Mouse (Mus musculus) cortical plate, adult 2 months (tissue): ENCODE data around the gene Ttll8. TPM values are rescaled to one million over a fixed set of nuclear protein-coding genes. Genes with fewer than 3 reads are reported as not detected.

ENCODE experiments used
- H3K27ac ChIP-seq: fragments of 200-500 bp; 2 replicates; pipeline ENCODE4 v1.5.1; 2012; ENCODE audit warnings: low read length, control low read depth, inconsistent platforms; ENCODE audit not compliant: insufficient read depth
- H3K4me1 ChIP-seq: fragments of 200-500 bp; 2 replicates; pipeline ENCODE4 v1.6.1; 2011; ENCODE audit warnings: low read length; ENCODE audit not compliant: control insufficient read depth, insufficient read depth
- H3K4me3 ChIP-seq: fragments of 200-500 bp; 2 replicates; pipeline ENCODE4 v1.5.1; 2011; ENCODE audit warnings: mild to moderate bottlenecking, low read length, control low read depth; ENCODE audit not compliant: insufficient read depth
- CTCF ChIP-seq: fragments of 200-500 bp; IDR thresholded peaks from 2 replicates; pipeline ENCODE4 v1.5.1; 2011; ENCODE audit warnings: mild to moderate bottlenecking, control low read depth, low read length; ENCODE audit not compliant: insufficient read depth; ENCODE audit errors: extremely low read depth
- POLR2A ChIP-seq: fragments of 200-500 bp; IDR thresholded peaks from 2 replicates; pipeline ENCODE4 v1.6.1; 2011; ENCODE audit warnings: mild to moderate bottlenecking, low read length, control low read depth; ENCODE audit not compliant: insufficient read depth; ENCODE audit errors: extremely low read depth
- polyA plus RNA-seq: library from polyadenylated mRNA; depleted of rRNA; stranded (reverse); fragments of >200 nt; gene quantifications from 2 replicates; pipeline ENCODE4 v1.2.3, GENCODE M21; 2012

Ttll8 gene
- polyA plus RNA-seq, 1 experiment: 1.6 TPM

DNA sequence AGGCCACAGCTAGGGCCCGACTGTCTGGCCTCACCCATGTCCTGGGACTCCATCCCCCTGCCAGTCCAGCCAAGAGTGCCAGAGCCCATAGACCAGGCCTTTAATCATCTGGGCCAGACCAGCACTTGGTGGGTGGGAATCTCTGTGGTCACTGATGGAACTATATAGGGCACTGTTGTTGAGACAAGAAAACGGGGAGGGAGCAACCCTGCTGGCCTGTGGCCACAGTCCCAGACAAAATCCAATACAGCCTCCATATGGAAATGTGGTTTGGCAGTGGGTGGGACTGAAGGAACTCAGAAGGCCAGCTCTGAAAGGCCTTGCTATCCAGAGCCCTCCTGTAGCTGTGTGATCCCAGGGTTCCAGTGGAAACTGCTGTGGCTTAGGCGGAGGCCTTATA is 65.2 kb downstream of the Ttll8 start:
- H3K27ac ChIP-seq: no peak overlapping the region
- H3K4me1 ChIP-seq: peaks cover 2% of the 10 kb centered on the region; the same call in 1 of the 2 replicates
- TF ChIP-seq POLR2A (no peak), CTCF (no peak)
- H3K4me3 ChIP-seq: no peak overlapping the region

DNA sequence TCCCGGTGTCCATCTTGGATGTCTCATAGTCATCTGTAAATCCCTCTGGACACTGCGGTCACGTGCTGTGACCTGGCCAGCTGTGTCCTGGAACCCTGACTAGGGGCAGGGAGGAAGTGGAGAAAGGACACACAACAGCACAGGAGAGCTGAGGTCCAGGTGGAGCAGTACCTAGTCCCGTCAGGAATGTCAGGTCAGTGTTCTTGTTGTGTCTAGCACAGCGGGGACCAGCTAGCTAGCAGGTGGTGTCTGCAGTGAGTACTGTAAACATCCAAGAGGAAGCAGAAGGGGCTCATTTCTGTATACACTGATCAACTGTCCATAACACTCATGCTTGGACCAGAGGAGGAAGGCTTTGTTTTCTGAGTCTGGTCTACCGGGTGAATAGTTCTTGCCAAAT is 68.8 kb downstream of the Ttll8 start:
- Histone ChIP-seq H3K4me3 (no peak overlapping the region), H3K27ac (no peak overlapping the region), H3K4me1 (no peaks in the 10 kb centered on the region)
- TF ChIP-seq CTCF: no peak
- no peak for TF ChIP-seq POLR2A

DNA sequence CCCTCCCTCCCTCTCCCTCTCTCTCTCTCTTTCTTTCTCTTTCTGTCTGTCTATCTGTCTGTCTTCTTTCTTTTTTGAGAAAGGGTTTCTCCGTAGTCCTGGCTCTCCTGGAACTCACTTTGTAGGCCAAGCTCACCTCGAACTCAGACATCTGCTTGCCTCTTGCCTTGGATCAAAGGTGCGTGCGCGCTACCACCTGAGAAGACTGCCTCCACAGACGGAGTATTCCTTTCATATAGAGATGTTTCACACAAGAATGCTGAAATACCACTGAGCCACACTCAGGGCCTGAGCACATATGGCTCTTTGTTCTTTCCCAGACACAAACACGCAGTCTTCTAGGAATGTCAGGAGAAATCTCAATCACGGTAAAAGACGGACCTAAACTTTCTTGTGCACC is 70.9 kb downstream of the Ttll8 start:
- H3K4me3 ChIP-seq: no peak overlapping the region
- H3K4me1 ChIP-seq: no peaks in the 10 kb centered on the region
- TF ChIP-seq CTCF: no peak
- no peak for TF ChIP-seq POLR2A
- no peak overlapping the region for H3K27ac ChIP-seq

DNA sequence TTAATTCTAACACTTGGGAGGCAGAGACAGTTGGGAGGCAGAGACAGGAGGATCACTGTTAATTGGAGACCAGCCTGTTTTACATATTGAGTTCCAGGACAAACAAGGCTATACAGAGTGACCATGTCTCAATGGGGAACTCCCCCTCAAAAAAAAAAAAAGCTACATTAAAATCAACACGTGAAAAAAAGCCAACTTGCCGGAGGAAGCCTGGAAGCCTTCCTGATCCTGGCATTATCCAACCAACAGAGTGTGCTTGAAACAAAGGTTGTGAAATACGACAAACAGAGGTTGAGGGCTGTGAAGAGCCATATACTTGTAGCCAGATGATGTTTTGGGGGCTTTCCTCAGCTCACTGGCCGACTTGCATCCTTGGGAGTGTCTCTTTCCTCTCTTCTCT is 71.4 kb downstream of the Ttll8 start:
- H3K4me3 ChIP-seq: no peak overlapping the region
- TF ChIP-seq POLR2A (no peak), CTCF (no peak)

DNA sequence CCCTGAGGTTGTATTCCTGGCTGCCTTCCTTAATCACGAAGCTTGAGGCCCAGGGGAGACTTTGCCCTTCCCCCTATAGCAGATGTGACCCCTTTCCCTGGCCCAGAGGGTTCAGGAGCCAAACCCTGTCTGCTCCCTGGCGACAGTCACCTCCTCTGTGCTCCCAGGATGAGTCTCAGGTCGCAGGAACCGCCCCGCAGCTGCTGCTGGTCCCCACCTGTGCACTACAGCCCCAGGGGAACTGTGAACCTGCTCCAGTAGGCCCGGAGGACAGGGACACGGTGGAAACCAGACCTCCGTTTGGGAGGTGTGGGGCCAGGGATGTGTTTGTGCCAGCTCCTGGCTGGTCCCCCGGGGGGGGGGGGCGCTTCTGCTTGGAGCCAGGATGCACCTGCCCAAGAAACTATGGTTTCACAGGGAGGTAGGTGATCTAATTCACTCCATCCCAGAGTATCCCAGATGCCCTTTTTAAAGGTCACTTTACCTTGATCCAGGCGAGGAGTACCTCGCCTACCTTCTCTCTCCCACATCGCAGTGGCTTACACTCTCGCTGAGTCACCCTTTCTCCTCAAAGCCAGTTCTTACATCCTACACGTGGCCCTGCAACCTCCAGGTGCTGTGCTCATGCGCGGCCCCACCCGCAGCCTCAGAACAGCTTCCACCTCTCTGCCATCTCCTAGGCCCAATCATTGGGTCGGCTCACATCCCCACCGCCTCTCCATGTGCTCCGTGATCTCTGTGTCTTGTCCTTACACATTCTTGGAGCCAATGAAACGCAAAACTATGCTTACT is 72.8 kb downstream of the Ttll8 start:
- H3K27ac ChIP-seq: no peak overlapping the region
- H3K4me3 ChIP-seq: no peak overlapping the region
- TF ChIP-seq POLR2A (no peak), CTCF (no peak)
- H3K4me1 ChIP-seq: peaks cover 2% of the 10 kb centered on the region; the same call in 1 of the 2 replicates

More for the DNA sequence above, 71.4 kb downstream of the Ttll8 start:
- no peaks in the 10 kb centered on the region for H3K4me1 ChIP-seq
- no peak overlapping the region for H3K27ac ChIP-seq

DNA sequence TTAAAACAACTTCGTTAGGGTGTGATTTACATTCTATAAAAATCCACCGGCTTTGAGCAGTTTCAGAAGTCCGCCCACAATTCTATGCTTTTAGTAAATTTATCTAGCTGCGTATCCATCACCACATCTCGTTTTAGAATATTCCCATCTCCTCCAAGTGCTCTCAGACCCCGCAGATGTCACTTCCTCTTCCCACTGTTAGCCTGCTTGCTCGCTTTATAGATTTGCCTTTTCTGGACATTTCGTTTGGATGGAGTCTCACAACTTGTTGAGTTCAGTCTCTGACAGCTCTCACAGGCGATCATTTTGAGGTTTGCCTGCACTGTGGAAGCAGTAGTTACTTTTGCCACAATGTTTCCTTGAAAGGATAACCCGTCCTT is 77.2 kb downstream of the Ttll8 start:
- TF ChIP-seq POLR2A (no peak), CTCF (no peak)
- H3K4me3 ChIP-seq: no peak overlapping the region
- no peak overlapping the region for H3K27ac ChIP-seq
- peaks cover 2% of the 10 kb centered on the region; the same call in 1 of the 2 replicates for H3K4me1 ChIP-seq

DNA sequence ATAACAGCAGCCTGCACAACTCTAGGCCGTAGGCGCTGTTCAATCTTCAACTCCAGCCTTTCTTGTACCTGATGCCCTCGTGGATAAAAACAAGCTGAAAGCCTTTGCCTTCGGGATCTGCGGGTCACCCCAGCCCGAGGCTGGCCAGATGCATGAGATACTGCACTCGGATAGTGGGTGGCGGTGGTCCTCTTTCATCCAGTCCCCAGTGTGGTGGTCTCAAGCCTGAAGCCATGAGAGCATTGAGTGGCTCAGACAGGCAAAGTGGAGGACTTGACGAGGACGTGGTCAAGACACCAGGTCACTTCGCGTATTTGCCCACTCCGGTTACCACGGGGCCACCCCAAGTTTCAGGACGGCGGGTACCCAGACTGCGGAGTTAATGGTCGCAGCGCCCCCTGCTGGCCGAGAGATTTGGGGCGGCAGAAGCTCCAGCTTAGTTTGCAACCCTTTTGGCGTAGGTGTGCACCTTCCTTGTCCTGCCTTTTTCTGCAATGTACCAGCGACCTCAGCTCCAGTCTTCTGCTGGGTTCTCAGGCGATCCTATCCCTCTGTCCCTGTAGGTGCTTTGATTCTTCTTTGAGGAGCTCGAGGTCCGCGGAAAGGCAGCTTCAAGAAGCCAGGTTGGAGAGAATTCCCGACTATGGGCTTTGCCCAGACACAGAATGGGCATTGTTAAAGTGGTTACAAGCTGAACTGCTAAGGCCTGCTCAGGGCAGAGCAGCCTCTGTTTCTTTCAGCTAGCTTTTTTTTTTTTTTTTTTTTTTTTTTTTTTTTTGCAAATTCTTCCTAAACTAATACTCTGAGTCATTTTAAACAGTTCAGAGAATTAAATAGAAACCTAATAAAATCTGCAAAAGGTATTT is 77.8 kb downstream of the Ttll8 start:
- peak; percentile 67 for TF ChIP-seq CTCF
- no peak for TF ChIP-seq POLR2A
- peaks cover 2% of the 10 kb centered on the region; the same call in 1 of the 2 replicates for H3K4me1 ChIP-seq
- no peak overlapping the region for H3K4me3 ChIP-seq
- H3K27ac ChIP-seq: no peak overlapping the region

DNA sequence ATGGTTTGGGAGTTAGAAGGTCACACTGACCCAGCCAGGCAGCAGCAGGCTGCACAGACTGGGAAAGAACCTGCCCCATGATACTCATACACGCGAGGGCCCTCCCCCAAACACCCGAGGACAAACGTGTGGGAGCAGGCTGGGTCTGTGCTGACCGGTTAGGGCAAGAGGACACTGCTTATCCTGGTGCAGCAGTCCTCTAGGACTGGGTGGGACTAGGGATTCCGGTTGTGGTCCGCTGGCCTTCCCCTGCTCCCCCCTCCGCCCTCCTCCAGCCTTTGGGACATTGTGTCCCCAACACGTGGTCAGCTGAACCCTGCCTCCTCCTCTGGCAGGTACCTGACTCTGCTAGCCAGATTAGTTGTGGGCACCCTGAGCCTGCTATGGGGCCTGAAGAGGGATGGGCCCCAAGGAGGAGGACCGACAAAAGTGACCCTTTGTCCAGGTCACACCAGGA is 78.6 kb downstream of the Ttll8 start:
- Histone ChIP-seq H3K27ac (no peak overlapping the region), H3K4me3 (no peak overlapping the region), H3K4me1 (peaks cover 2% of the 10 kb centered on the region; the same call in 1 of the 2 replicates)
- TF ChIP-seq CTCF (no peak), POLR2A (no peak)

DNA sequence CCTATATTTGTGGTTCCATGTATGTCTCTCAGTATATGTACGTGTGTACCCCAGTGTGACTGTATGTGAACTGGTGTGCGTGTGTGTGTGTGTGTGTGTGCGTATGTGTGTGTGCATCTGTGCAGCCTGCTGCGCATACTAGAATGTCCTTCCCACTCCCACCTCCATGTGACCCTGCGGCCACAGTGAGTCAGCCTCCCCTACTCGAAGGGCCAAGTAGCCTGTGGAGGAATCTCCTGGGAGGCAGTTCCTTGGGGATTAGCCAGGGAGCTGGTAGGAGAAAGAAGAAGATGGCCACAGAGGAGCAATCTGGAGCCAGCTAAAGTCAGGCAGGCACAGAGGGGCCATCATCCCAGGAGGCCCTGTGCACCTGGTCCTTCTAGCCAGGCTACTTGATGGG is 79.7 kb downstream of the Ttll8 start:
- TF ChIP-seq POLR2A (no peak), CTCF (no peak)
- Histone ChIP-seq H3K4me1 (peaks cover 2% of the 10 kb centered on the region; the same call in 1 of the 2 replicates), H3K27ac (no peak overlapping the region), H3K4me3 (no peak overlapping the region)
